Mouse (Mus musculus): ENCODE data around the gene Flot1. TPM values are rescaled to one million over a fixed set of nuclear protein-coding genes. Genes with fewer than 3 reads are reported as not detected.

Flot1 gene
- polyA plus RNA-seq, 2 experiments from 2014 or later: 19.9 to 22.9 TPM

DNA sequence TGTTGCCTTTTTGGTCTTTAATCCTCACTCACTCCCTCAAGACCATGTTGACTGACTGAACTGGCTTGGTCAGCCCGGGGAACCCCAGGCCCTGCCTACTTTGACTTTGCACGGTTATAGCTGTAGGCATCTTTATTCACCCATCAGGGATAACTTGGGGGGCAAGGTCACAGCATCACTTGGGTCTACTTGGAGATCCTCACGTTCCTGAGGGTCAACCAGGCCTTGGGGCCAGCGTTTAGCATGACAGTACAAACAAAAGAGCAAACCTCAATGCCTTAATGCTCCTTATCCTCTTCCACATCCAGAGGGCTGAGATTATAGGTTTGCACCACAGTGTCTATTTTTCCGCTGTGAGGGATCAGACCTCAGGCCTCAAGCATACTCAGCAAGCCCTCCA lies 10.7 kb upstream of the Flot1 start:
- ATAC-seq: no peak

DNA sequence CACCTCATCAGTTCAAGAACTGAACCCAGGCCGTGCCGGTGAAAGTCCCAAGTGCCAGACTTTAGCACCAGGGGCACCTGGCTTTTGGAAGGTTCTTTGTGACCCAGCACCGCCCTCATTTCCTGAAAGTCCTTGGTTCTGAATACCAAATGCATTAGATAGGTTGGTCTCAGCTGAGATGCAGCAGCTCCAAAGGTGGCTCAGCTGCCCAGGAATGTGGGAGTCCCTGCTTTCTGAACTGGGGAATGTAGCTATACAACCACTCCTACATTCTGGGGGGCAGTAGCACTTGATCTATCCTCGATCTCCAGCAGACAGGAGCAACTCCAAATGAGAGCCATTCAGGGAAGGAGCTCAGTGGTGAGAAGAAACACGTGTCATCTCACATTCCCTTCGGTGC lies 10.3 kb upstream of the Flot1 start:
- ATAC-seq: no peak

DNA sequence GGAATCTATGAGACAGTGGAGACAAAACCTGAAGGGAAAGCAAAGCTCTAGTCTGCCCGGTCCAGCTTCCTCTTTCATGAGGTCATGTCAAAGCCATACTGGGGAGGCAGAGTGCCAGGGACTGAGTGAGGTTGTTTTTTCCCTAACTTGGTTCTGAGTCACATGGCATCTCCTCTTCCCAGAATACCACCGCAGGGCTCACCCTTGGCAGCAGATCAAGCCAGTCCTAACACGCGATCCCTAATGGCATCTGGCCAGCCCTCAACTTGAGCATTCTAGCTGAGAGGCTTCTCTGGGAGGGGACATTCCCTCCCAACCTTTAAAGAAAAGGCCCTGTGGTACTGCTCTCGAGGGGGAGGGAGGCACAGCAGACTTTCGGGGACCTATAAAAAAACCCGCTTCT lies 9.8 kb upstream of the Flot1 start:
- no peak for ATAC-seq

DNA sequence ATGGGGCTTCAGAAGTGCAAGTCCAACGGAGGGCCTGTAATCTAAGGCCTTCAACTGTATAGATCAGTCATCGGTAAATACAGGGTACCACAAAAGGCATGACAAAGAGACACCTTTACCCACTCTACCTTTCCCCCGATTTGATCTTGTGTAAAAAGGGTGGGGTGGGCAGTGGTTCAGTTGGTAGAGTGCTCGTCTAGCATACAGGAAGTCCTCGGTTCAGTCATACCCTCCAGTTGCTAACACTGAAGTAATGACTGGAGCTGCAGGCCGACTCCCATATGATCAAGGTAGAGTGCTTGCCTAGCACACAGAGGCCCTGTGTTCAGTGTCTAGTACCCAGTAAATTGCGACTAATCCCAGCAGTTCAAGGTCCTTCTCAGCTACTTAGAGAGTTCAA lies 9.4 kb upstream of the Flot1 start:
- ATAC-seq: peak; percentile 68

DNA sequence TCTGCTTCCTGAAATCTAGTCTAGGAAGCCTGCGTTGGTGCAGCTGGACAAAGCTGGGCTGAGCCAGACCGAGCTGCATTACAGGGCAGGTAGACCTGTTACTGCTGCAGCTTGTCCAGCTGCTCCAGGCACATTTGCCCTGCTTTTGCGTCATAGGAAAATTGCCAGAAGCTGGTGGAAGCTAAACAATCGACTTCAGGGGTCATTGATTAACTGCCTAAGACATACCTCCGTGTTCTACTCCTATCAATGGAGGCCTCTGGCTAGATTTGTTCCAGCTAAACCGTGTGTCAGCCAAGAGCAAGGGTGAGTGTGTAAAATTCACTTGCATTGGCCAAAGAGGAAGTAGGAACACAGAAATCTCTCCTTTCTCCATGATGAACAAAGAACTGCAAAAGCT lies 8.4 kb upstream of the Flot1 start:
- ATAC-seq: no peak

DNA sequence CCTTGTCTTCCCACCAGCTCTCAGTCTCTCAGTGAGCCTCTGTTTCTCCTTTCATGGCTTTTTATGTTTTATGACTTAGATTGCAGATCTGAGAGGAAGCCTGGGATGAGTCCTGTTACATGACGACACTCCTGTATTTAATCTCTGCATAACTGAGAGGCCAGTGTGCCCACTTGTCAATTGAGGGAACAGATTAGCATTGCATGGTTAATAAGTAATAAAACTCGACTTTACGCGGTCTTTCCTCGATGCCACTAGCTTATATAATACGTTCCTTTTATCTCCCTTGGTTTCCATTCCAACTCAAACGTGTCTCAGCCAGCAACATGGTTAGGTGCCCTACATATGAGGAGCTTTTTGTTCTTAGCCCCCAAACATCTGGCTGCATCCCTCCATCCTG lies 7.2 kb upstream of the Flot1 start:
- no peak for ATAC-seq

DNA sequence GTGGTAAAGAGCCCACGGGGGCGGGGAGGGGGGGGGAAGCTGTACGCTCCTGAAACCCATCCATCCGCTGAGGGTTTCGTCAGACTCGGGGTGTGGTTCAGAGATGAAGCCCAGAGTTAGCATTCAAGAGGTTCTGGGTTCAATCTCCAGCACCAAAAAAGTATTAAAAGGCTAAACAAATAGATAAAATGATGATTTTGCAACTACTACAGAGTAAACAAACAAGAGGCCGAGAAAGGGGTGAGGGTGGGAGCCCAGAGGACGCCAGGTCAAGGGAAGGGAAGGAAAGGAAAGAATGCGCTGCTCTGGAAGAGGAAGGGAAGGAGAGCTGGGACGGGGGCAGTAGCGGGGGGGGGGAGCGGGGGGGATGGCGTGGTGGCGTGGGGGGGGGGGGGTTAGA lies 6.3 kb upstream of the Flot1 start:
- no peak for ATAC-seq

DNA sequence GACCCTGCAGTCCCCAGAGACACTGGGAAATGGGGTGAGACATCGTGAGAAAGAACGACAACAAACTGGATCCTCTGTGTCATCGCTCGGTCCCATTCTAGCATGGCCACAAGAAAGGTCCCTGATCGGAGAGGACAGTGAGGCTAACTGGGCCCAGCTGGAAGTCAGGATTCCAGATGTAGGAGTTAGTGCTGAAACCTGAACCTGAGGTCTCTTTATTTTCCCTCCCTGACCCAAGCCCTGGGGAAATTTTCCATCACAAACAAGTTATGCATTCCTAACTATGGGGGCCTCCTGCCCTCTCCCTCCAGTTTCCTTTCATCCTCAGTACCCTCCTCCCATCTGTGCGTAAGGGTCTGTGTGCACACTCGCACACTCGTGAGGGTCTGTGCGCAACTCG lies 5.8 kb upstream of the Flot1 start:
- no peak for ATAC-seq

DNA sequence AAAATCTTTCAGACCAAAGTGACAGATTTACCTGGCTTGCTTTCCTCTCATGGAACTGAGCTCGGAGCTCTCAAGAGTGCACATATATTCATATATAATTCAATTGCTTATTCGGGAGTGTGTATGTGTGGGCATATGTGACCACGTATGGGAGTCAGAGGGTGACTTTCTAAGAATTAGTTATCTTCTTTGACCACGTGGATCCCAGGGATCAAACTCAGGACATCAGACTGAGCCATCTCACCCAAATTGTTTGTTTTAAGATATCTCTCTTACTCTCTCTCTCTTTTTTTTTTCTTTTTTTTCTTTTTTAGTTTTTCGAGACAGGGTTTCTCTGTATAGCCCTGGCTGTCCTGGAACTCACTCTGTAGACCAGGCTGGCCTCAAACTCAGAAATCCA lies 2.9 kb upstream of the Flot1 start:
- no peak for ATAC-seq

DNA sequence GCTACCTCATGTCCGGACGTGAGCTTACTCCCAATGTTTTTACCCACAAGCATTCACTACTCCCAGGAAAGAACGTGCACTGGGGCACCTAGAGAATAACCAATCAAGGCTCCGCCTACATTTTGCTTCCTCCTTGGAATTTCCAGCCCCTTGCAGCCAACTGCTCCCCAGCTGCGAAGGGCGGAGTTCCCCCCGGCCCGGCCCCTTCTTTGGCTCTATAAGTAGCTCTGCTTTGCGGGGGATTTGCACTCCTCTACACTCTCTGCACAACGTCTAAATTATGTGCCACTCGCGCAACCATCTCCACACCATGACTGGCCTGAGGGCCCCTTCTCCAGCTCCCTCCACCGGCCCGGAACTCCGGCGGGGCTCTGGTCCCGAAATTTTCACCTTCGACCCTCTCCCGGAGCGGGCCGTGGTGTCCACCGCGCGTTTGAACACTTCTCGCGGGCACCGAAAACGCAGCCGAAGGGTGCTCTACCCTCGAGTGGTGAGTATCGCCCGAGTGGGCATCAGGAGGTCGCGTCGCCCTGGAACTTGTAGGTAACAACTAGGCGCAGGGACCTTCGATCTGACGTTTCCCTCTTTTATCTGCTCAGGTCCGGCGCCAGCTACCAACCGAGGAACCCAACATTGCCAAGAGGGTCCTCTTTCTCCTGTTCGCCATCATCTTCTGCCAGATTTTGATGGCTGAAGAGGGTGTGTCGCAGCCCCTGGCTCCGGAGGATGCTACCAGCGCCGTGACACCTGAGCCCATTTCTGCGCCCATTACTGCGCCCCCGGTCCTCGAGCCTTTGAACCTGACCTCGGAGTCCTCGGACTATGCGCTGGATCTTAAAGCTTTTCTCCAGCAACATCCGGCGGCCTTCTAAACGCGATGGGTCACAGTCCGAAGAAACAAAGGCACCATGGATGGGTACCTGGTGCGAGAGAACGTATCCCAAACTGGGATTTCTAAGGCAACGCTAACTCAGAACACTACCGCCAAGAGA lies 1.3 kb upstream of the Flot1 start, which contains the start of gene Ier3:
Gene Ier3 (plus strand): TSS at position 246 of the 992 bp plus-strand sequence.
- ATAC-seq: no peak

DNA sequence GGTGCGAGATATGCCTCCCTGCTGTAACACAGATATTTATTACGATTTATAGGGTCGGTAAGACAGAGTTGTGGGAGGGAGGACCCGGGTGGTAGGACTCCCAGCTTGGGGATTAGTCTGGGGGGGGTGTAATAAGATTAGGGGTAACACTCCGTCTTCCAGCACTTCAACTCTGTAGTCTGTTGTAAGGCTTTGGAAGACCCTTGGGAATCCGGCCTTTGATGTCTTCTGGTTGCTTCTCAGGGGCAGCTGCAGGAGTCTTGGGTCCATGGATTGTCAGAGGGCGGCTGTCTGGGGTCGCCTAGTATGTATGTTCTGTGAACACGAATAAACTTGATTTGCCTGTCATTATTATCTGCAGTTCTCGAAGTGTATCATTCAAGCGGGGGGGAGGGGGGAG lies 466 bp upstream of the Flot1 start:
- ATAC-seq: no peak

DNA sequence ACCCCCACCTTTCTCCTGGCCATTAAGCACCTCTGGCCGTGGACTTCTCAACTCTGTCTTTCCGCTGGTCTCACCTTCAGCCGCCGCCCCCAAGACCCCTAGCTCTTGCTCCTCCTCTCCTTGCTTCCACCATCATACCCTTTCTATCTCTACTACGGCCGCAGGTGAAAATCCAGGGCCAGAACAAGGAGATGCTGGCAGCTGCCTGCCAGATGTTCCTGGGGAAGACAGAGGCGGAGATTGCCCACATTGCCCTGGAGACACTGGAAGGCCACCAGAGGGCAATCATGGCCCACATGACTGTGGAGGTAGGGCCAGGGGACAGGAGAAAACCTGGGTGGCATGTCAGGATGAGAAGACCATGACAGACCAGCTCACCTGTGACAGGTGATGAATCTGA lies 1.4 kb downstream of the Flot1 start:
- ATAC-seq: no peak

DNA sequence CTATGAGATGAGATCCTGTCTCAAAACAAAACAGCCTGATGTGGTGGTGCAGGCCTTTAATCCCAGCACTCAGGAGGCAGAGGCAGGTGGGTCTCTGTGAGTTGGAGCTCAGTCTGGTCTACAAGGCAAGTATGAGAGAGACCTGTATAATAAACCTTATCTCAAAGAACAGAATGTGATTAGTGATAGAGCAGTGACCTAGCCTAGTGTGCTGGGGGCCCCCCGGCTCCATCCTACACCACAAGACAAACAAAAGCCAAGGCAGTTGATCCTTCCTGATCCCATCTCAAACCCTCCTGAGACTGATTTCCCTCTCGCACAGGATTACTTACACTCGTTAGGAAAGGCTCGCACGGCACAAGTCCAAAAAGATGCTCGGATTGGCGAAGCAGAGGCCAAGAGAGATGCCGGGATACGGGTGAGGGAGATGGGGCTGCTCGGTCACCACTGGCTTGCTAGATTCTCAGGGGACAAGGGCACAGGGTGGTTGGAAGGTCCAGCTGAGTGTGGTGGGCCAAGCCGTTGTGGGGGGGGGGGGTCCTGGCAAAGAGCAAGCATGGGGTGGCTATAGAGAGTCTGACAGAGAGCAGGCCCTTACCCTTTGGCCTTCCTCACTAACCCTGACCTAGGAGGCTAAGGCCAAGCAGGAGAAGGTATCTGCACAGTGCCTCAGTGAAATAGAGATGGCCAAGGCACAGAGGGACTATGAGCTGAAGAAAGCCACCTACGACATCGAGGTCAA lies 2.2 kb downstream of the Flot1 start:
- ATAC-seq: no peak

DNA sequence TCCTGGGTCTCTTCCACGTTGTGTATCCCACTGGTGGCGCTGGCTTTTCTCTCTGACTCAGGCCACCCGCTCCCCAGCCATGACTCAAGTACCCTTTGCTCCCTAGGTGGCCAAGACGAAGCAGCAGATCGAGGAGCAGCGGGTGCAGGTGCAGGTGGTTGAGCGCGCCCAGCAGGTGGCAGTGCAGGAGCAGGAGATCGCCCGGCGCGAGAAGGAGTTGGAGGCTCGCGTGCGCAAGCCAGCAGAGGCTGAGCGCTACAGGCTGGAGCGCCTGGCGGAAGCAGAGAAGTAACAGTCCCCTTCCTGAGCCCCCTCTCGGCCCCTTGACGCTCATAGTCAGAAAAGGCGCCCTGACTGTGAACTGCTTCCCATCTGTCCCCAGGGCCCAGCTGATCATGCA lies 6.7 kb downstream of the Flot1 start:
- peak; percentile 93 for ATAC-seq

DNA sequence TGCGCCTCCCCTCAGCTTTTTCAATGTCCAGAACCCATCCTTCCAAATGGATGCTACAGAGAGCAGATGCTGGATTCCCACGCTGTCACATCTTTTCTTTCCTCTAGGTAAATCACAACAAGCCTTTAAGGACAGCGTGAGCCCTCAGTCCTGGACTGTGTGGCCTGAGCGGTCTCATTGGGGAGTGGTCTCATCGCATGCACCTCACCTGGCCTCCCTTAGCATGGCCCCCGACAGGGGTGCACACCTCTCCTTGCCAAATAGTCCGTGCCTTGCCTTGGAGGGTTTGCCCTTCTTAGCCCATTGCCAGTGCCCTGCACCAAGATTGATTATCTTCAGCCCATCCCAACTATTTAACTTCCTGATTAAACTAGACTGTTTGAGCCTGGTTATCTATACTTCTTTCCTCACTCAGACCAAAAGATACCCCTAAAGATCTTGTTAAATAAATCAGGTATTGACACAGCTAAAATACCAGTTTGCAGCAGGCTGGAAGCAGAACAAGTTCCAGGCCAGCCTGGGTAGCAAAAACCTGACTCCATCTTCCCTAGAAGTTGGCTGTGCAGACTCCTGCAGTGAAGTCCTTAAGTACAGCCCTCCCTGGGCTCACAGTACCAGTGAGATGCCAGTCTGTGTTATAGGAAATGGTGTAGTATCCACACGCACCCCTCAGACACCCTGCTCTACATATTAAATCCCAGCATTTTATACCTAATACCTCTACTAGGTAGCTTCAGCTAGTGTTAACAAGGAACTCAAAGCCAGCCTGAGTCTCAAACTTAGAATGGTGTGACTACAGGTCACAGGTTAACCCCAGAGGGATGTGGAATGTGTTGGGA lies 9.6 kb downstream of the Flot1 start:
- no peak for ATAC-seq

DNA sequence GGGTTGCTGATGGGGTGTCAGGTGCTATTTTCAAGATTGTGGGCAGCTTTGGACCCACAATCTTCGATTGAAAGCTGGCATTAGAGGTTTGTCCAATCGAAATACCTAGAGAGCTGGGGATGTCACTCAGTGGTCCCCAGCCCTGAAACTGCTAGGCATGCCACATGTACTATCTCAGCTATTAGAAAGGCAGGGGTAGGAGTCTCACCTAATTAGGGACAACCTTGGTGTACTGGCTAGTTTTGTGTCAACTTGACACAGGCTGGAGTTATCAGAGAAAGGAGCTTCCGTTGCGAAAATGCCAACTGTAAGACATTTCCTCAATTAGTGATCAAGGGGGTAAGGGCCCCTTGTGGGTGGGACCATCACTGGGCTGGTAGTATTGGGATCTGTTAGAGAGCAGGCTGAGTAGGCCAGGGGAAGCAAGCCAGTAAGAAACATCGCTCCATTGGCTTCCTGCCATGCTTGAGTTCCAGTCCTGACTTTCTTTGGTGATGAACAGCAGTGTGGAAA lies 10.3 kb downstream of the Flot1 start:
- ATAC-seq: no peak

DNA sequence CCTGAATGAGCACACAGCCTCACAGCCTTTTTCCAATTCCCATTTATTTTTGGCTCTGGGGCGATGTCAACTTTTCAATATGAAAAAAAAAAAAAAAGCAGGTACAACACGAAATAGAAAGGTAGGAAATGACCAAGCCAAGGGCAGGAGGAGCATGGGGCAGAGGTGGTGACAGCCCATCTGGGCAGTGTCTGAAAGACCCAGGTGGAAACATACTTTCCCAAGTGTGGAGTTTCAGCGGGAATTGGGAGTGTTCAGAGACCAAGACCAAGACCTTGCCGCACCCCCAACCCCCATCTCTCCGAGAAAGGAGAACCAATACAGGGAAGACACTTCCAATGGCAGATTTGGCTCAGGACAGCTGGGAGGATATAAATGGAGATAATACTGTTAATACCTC lies 10.9 kb downstream of the Flot1 start:
- no peak for ATAC-seq

DNA sequence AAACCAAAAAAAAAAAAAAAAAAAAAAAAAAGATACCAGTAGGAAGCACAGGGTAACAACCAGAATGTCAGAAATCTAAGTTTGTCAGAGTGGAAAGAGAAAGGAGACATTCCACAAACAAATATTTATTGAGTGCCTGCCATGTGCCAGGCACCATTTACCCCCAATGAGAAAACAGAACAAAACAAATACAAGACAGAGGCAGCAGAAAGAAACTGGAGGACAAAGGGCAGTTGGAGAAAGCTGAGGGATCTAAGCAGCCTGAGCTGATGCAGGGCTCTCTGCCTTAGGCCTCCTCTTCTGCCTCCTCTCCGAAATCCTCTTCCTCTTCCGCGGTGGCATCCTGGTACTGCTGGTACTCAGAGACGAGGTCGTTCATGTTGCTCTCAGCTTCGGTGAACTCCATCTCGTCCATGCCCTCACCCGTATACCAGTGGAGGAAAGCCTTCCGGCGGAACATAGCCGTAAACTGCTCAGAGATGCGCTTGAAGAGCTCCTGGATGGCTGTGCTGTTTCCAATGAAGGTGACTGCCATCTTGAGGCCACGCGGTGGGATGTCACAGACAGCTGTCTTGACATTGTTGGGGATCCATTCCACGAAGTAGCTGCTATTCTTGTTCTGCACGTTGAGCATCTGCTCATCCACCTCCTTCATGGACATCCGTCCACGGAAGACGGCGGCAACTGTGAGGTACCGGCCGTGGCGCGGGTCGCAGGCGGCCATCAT lies 11.8 kb downstream of the Flot1 start:
- ATAC-seq: no peak

DNA sequence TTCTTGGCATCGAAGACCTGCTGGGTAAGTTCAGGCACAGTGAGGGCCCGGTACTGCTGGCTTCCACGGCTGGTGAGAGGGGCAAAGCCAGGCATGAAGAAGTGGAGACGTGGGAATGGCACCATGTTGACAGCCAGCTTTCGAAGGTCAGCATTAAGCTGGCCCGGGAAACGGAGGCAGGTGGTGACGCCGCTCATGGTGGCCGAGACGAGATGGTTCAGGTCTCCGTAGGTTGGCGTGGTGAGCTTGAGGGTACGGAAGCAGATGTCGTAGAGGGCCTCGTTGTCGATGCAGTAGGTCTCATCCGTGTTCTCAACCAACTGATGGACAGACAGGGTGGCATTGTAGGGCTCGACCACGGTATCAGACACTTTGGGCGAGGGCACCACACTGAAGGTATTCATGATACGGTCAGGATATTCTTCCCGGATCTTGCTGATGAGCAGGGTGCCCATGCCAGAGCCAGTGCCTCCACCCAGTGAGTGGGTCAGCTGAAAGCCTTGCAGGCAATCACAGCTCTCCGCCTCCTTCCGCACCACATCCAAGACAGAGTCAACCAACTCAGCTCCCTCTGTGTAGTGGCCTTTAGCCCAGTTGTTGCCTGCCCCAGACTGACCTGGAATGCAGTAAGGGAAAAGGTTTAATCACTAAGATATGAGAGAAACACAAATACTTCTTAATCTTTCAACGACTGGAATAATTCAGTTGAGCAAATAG lies 12.6 kb downstream of the Flot1 start:
- ATAC-seq: no peak

DNA sequence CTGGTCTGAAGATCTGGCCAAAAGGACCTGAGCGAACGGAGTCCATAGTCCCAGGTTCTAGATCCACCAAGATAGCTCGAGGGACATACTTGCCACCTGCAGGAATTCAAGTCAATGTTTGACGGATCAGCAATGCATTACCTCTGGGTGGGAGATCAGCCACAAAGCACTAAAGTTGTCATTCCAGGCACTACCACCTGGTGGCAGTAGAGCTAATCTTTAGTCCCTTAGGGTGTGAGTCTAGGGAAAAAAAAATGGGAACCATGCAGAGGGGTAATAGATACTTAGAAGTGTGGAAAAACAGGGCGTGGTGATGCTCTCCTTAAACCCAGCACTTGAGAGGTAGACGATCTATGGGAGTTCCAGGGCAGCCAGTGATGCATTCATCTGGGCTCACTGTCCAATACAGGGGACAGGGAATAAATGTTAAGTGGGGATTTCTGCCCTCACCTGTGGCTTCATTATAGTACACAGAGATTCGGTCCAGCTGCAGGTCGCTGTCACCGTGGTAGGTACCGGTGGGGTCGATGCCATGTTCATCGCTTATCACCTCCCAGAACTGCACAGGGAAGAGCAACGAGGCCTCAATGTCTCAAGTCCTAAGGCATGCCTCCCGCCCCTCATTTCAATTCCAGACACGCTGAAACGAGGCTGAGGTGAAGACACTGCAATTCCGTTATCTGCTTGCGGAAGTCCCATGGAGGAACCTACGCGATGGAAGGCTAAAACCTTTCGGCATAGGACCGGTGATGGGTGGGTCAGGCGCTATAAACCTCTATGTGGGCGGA lies 13.3 kb downstream of the Flot1 start:
- no peak for ATAC-seq
